Mouse (Mus musculus): ENCODE measurements around the gene P4hb. TPM values are rescaled to one million over a fixed set of nuclear protein-coding genes. Genes with fewer than 3 reads are reported as not detected.
"Not testable (repeated sequence)": the region's sequence is repeated elsewhere in the genome, so short reads cannot be mapped to it uniquely, and the experiment has no call there.

Gene P4hb
- polyA plus RNA-seq, 1 experiment, result 342 TPM

DNA sequence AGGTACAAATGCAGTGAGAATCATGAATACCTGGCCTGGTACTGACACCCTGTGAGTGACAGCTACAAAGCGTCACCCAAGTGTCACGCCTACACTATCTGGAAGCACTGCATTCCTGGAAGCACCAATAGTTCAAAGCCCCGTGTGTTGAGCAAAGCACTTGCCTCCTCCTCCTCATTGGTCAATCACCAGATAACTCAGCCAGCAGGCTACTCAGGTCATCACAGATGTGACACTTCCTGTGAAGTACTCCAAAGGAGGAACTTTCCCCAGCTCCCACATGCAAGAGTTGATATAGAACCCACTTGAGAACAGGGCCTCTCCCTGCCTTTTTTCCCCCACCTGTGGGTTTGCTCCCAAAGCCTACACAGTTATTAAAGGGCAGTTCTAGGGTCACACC, 1.9 kb downstream of the P4hb start:
- Histone ChIP-seq H3K27me3 (replicated peaks; ENCODE audit: control insufficient read depth, insufficient read depth, low read length) (no peaks in the 10 kb centered on the region), H3K36me3 (ENCODE audit: control insufficient read depth, insufficient read depth, low read length) (peaks cover 6% of the 10 kb centered on the region), H3K4me1 (ENCODE audit: control insufficient read depth, insufficient read depth, low read length) (peaks cover 8% of the 10 kb centered on the region; the same call in 1 of the 2 replicates), H3K4me3 (ENCODE audit: insufficient read depth, low read depth, low read length) (no peak overlapping the region), H3K27ac (ENCODE audit: insufficient read depth, low read depth, low read length) (no peak overlapping the region)
- no peak for DNase-seq
- WGBS, result 56% methylated on average over 3 of the region's 3 CpGs
- no peak for TF ChIP-seq POLR2A (IDR thresholded peaks at IDR 0.05; ENCODE audit: low read depth, low read length)
- no peak for TF ChIP-seq CTCF (conservative IDR thresholded peaks at IDR 0.05; ENCODE audit: insufficient read depth, insufficient read length, low read depth, low read length)

DNA sequence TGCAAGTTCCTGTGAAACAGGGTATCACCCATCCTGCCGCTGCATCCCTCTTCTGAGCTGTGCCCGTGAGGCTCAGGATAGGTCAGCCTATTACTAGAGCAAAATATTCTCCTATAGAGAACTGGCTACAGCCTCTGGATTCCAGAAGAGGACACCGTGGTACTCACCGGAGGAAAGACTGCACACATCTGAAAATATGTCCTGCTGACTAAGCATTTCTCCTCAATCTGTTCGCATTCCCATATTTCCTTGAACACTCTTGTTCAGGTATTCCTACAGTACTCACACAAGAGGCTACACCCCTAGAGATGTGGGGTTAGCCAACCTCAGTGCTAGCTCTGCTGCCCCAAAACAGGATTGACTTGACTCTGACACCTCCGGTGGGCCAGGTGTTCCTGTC, 4.7 kb downstream of the P4hb start:
- TF ChIP-seq POLR2A (IDR thresholded peaks at IDR 0.05; ENCODE audit: low read depth, low read length), result no peak
- Histone ChIP-seq H3K27me3 (replicated peaks; ENCODE audit: control insufficient read depth, insufficient read depth, low read length) (no peaks in the 10 kb centered on the region), H3K4me1 (ENCODE audit: control insufficient read depth, insufficient read depth, low read length) (peaks cover 8% of the 10 kb centered on the region; the same call in 1 of the 2 replicates), H3K4me3 (ENCODE audit: insufficient read depth, low read depth, low read length) (no peak overlapping the region), H3K27ac (ENCODE audit: insufficient read depth, low read depth, low read length) (no peak overlapping the region), H3K36me3 (ENCODE audit: control insufficient read depth, insufficient read depth, low read length) (peaks cover 6% of the 10 kb centered on the region)
- DNase-seq, result no peak
- 75% methylated on average over 6 of the region's 6 CpGs for WGBS

DNA sequence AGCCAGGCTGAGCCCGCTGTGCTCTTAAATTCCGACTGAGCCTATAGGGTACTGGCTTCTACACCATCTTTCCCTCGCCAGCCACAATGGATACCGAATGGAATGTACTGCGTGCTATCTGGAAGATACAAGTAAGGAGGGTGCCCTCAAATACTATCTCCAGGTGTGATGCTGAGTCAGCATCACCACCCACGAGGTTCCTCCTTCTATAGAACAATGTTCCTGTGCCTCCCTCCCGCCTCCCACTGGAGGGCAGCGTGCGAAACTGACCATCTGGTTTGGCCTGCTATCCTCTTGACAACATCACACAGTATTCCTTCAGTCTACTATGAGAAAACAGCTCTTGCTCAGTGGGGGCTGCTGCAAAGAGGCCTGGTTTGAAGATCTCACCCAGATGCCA, 7.9 kb downstream of the P4hb start:
- H3K27me3 ChIP-seq (replicated peaks; ENCODE audit: control insufficient read depth, insufficient read depth, low read length), result no peaks in the 10 kb centered on the region
- 0 out of 2 replicates have a peak, but pooled peaks have one; percentile 0 for TF ChIP-seq CTCF (conservative IDR thresholded peaks at IDR 0.05; ENCODE audit: insufficient read depth, insufficient read length, low read depth, low read length)
- TF ChIP-seq POLR2A (IDR thresholded peaks at IDR 0.05; ENCODE audit: low read depth, low read length), result no peak
- WGBS, result 83% methylated on average over 9 of the region's 9 CpGs
- H3K27ac ChIP-seq (ENCODE audit: insufficient read depth, low read depth, low read length), result no peak overlapping the region
- DNase-seq, result no peak
- no peak overlapping the region for H3K4me3 ChIP-seq (ENCODE audit: insufficient read depth, low read depth, low read length)
- H3K4me1 ChIP-seq (ENCODE audit: control insufficient read depth, insufficient read depth, low read length), result no peaks in the 10 kb centered on the region
- H3K36me3 ChIP-seq (ENCODE audit: control insufficient read depth, insufficient read depth, low read length), result peaks cover 14% of the 10 kb centered on the region

DNA sequence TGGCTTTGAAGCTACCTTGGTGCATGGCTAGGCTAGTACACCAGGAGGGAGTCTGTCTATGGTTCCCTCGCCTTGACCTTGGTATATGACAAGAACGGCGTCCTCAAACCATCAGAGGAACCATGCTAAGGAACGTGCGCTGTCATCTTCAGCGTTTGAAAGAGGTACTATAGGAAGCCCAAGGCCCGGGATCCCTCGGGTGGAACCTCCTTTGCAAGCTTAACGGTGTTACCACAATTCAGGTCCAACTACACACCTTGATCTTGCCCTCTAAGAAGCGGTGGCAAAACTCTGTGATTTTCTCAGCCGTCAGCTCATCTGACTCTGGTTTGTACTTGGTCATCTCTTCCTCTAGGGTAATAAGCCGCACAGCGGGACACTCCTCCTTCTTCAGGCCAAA, 10.1 kb downstream of the P4hb start:
- WGBS, result 93% methylated on average over 13 of the region's 13 CpGs
- no peak overlapping the region for H3K4me3 ChIP-seq (ENCODE audit: insufficient read depth, low read depth, low read length)

DNA sequence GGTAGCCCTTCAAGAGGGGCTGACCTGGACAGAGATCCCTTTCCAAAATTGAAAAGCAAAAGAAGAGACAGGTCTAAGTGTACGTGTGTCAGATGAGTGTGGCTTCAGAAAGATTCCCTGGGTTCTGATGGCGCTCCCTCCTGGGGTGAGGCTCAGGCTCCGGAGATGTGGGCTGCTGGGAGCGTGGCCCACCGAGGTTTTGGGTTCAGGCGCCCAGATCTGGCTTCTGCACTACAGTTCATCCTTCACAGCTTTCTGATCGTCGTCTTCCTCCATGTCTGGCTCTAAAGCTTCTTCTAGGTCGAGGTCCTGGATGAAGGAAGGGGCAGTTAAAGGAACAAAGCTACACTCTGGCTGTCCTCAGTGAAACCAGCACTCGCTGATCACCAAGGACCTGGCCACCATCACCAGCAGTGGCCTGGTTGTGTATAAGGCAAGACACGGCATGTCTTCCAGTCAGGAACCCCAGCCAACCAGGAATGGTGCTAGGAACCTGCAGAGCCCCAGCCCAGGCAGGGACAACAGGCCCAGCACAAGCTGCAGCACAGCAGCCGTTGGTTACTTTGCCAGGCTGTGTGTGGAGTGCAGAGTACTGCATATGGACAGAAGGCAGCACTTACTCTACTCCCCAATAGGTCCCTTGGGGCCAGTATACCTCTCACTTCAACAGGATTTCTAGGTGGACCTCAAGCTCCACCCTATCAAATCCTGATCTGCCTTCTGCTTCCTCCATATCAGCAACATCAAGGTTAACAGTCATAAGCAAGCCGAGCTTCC, 11.9 kb downstream of the P4hb start:
- WGBS, result 91% methylated on average over 13 of the region's 13 CpGs
- Histone ChIP-seq H3K27ac (ENCODE audit: insufficient read depth, low read depth, low read length) (no peak overlapping the region), H3K4me1 (ENCODE audit: control insufficient read depth, insufficient read depth, low read length) (no peaks in the 10 kb centered on the region), H3K27me3 (replicated peaks; ENCODE audit: control insufficient read depth, insufficient read depth, low read length) (no peaks in the 10 kb centered on the region), H3K36me3 (ENCODE audit: control insufficient read depth, insufficient read depth, low read length) (peaks cover 8% of the 10 kb centered on the region), H3K4me3 (ENCODE audit: insufficient read depth, low read depth, low read length) (no peak overlapping the region)
- TF ChIP-seq CTCF (conservative IDR thresholded peaks at IDR 0.05; ENCODE audit: insufficient read depth, insufficient read length, low read depth, low read length) (no peak), POLR2A (IDR thresholded peaks at IDR 0.05; ENCODE audit: low read depth, low read length) (no peak)
- no peak for DNase-seq

More for the DNA sequence above, 10.1 kb downstream of the P4hb start:
- no peak for DNase-seq
- H3K36me3 ChIP-seq (ENCODE audit: control insufficient read depth, insufficient read depth, low read length), result peaks cover 11% of the 10 kb centered on the region
- no peak overlapping the region for H3K27ac ChIP-seq (ENCODE audit: insufficient read depth, low read depth, low read length)
- TF ChIP-seq POLR2A (IDR thresholded peaks at IDR 0.05; ENCODE audit: low read depth, low read length), result no peak
- no peak for TF ChIP-seq CTCF (conservative IDR thresholded peaks at IDR 0.05; ENCODE audit: insufficient read depth, insufficient read length, low read depth, low read length)
- no peaks in the 10 kb centered on the region for H3K4me1 ChIP-seq (ENCODE audit: control insufficient read depth, insufficient read depth, low read length)
- H3K27me3 ChIP-seq (replicated peaks; ENCODE audit: control insufficient read depth, insufficient read depth, low read length), result no peaks in the 10 kb centered on the region

DNA sequence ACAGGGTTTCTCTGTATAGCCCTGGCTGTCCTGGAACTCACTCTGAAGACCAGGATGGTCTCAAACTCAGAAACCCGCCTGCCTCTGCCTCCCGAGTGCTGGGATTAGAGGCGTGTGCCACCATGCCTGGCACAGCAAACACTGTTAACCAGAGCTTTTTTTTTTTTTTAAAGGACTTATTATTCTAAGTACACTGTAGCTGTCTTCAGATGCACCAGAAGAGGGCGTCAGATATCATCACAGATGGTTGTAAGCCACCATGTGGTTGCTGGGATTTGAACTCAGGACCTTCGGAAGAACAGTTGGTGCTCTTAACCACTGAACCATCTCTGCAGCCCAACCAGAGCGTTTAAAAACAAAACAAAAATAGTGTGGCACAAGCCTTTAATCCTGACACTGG, 14.2 kb downstream of the P4hb start:
- WGBS, result 88% methylated on average over 6 of the region's 6 CpGs
- H3K36me3 ChIP-seq (ENCODE audit: control insufficient read depth, insufficient read depth, low read length); H3K27me3 ChIP-seq (replicated peaks; ENCODE audit: control insufficient read depth, insufficient read depth, low read length); H3K27ac ChIP-seq (ENCODE audit: insufficient read depth, low read depth, low read length); DNase-seq; H3K4me3 ChIP-seq (ENCODE audit: insufficient read depth, low read depth, low read length); H3K4me1 ChIP-seq (ENCODE audit: control insufficient read depth, insufficient read depth, low read length): not testable (repeated sequence)

DNA sequence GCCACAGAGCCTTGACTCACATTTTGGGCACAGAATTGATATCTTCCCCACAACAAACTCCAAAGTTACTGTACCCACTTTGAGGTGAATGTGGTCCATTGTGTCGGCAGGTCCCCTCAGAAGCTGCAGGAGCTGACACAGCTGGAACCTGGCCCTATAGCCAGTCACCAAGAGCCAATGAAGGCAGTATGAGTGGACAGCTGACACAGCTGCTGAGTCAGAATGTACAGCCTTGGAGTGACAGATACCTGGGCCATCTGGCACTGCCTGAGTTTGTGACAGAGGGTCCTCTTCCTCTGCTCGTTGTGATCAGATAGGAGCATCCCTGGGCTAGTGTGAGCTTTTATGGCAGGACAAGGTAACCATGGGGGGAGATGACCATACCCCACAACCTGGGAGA, 17.8 kb downstream of the P4hb start:
- Histone ChIP-seq H3K36me3 (ENCODE audit: control insufficient read depth, insufficient read depth, low read length) (no peaks in the 10 kb centered on the region), H3K4me3 (ENCODE audit: insufficient read depth, low read depth, low read length) (no peak overlapping the region), H3K27me3 (replicated peaks; ENCODE audit: control insufficient read depth, insufficient read depth, low read length) (no peaks in the 10 kb centered on the region), H3K4me1 (ENCODE audit: control insufficient read depth, insufficient read depth, low read length) (0 out of 2 replicates have a peak, but pooled peaks cover 3% of the 10 kb centered on the region), H3K27ac (ENCODE audit: insufficient read depth, low read depth, low read length) (no peak overlapping the region)
- TF ChIP-seq CTCF (conservative IDR thresholded peaks at IDR 0.05; ENCODE audit: insufficient read depth, insufficient read length, low read depth, low read length) (no peak), POLR2A (IDR thresholded peaks at IDR 0.05; ENCODE audit: low read depth, low read length) (no peak)
- DNase-seq, result no peak
- WGBS, result 89% methylated on average over 2 of the region's 2 CpGs

All from kidney, adult 2 months (tissue).